Mouse (Mus musculus) heart, adult 8-10 months (tissue): ENCODE measurements around the gene Ciz1. TPM values are rescaled to one million over a fixed set of nuclear protein-coding genes. Genes with fewer than 3 reads are reported as not detected.
"Not testable (repeated sequence)": the region's sequence is repeated elsewhere in the genome, so short reads cannot be mapped to it uniquely, and the experiment has no call there.

ENCODE experiments used
- DNase-seq: peaks from one replicate; pipeline ENCODE4 v3.0.0; 2022; ENCODE audit warnings: low spot score
- total RNA-seq, 4 experiments: library from RNA; stranded (reverse); gene quantifications; 2 replicates each; pipeline ENCODE4 v1.2.4; 2022

Gene Ciz1
- total RNA-seq, 4 experiments from 2014 or later = 25.8 to 34.9 (median 28.0) TPM

GRCm38 (mm10) chr2:32344598-32345321 lies 7.4 kb upstream of the Ciz1 start:
- no peak for DNase-seq

- DNase-seq = no peak
These were observed 5.1 kb upstream of the Ciz1 start for GRCm38 (mm10) chr2:32347019-32347418.

DNA sequence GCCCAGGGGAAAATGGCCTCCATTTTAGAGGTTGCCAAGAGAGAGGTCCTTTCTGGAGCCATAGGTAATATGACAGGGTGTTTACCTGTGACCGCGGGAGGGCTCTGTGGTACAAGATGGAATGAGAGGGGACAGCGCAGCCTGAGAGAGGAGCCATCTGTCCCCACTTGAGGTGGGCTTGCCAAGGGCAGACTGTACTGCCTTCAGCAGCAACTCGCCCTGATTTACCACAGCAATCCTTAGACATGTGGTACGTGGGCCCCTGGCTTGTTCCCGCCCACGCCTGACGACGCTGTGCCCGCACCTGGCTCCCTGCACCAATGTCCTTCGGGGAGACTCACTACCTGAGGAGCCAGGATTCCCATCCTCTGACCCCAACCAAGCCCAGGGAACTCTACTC lies 3.8 kb upstream of the Ciz1 start:
- DNase-seq = no peak

DNA sequence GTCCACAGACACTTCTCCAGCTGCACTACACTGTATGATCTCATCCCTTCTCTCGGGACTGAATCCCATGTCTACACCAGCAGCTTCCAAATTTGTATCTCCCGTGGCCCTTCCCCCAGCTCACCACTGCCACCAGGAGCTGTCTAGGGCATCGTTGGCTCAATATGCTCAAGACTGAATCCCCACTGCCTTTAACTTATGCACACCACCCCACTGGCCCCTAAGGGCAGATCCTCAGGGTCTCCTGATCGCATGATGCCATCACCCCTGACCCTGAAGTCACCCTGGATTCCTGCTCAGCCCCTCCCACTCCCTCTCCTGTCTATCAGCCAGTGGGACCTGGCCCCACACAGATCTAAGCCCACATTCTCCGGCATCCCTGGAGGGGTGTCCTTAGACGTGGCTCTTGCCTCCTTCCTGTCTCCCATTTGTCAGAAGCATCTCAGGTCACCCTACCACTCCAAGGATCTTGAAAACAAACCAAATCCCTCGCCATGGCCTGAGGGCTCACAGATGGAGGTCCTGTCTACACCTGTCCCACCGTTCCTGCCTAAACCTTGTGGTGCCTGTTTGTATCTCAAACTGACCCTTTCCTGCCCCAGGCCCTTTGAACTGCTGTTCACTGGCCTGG lies 2.4 kb upstream of the Ciz1 start:
- DNase-seq = no peak

- no peak for DNase-seq
These were observed 1.6 kb upstream of the Ciz1 start for GRCm38 (mm10) chr2:32350471-32351051.

- no peak for DNase-seq
These were observed 611 bp upstream of the Ciz1 start for GRCm38 (mm10) chr2:32351471-32351961.

GRCm38 (mm10) chr2:32353007-32353542 lies 948 bp downstream of the Ciz1 start, which contains the start of gene Dnm1:
Gene Dnm1 (minus strand): TSS chr2:32353338.
- peak; percentile 85 for DNase-seq

DNA sequence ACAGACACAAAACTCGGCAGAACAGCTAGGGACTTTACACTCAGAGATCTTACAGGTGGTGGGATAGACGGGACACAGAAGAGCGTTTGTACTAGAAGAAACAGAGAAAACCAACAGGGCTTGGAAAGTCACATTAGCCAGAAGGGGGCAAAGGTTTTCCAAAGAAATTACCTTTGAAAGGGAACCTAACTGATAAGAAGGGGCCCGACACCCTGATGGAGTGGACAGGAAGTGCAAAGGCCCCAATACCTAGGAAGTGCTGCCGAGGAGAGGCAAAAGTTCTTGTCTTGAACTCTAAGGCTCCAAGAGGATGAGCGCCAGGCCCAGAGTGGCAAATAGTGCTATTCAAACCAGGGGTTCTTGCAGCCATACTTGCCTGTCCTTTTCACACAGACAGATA lies 1.7 kb downstream of the Ciz1 start:
- DNase-seq = no peak

- no peak for DNase-seq
These were observed 2.3 kb downstream of the Ciz1 start for GRCm38 (mm10) chr2:32354336-32354895.

- no peak for DNase-seq
These were observed 4.1 kb downstream of the Ciz1 start for GRCm38 (mm10) chr2:32356216-32356615.

DNA sequence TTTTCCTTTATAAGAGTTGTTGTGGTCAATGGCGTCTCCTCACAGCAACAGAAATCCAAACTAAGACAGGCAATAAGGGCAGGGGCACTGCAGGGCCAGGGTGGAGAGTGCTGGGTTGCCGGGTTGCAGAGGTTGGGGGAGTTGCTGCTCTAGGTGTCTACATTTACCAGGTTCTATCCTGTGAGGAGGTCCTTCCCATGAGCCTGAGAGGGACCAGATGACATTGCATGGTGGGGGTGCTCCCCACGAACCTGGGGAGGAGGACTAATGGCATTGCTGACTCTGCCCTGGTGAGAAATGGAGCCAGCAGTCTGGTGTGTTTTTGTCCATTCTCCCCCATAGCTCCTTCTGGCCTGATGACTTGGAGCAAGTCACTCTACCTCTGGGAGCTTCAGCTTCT lies 5.6 kb downstream of the Ciz1 start:
- DNase-seq = no peak

DNA sequence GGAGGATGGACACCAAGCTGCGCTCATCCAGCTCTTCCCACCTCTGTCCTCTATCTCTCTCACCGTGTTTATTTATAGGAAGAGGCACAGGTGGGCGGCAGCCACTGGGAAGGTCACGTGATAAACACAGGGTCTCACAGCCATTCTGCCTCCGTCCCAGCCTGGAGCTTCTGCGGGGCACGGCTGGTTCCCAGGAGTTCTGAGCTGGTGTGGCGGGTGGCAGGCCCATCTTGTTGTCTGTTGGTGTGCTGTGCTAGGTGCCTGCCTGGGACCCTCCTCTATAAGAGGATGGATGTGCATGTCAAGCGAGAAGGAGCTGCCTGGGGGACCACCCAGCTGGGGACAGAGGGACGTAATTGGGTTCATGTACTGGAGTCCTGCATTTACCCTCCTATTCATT lies 6.3 kb downstream of the Ciz1 start:
- DNase-seq = no peak

DNA sequence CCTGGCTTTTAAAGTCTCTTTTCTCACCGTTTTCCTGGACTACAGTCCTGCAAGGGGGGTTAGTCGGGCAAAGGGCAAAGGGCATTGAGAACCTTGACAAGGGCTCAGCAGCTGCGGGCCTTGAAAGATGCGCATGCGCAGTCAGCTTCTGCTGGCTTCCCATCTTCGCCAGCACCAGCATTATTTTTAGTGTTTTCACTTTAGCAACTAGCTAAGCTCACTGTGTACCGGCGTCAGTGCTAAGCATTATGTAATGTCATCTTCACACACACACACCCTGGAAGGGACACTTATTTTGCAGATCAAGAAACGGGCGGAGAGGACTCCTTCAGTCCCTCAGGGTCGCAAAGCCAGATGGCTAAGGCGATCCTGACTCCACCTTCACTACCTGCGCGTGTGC lies 8.6 kb downstream of the Ciz1 start:
- DNase-seq = peak; percentile 79

GRCm38 (mm10) chr2:32361437-32361836 lies 9.3 kb downstream of the Ciz1 start:
- DNase-seq = peak; percentile 56

DNA sequence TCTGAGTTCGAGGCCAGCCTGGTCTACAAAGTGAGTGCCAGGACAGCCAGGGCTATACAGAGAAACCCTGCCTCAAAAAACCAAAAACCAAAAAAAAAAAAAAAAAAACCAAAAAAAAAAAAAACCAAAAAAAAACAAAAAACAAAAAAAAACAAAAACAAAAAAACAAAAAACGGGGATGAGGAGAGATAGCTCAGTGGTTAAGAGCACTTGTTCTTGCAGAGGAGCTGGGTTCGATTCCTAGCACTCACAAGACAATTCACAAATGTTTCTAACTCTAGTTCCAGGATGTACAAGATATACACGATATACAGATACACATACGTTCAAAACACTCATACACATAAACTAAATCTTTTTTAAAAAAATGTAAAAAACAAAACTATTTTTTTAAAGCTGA lies 10.1 kb downstream of the Ciz1 start:
- not testable (repeated sequence) for DNase-seq

DNA sequence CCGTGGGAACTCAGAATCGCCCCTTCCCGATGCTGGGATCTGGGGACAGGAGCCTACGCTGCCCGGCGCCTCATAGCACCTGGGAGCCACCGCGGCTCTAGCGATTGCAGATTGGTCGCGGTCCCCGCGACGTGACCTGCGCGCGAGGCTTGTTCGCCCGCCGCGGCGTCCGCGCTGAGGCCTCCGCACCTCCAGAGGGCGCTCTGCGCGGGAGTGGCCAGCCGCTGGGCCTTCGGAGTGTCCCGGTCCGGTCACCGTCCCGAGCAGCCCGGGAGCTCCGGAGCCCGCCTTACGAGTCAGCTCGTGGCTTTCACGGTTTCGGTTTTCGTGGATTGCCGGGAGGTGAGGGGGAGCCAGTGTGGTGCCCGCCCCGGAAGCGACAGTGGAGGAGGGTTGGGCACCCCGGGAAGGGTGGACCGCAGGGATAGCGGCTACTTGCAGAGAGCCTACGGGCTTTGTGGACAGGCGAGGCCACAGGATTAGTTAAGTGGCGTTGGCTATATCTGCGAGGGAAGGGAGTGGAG lies 10.8 kb downstream of the Ciz1 start:
- peak; percentile 89 for DNase-seq

- peak; percentile 64 for DNase-seq
These were observed 11.4 kb downstream of the Ciz1 start for GRCm38 (mm10) chr2:32363376-32364106.

DNA sequence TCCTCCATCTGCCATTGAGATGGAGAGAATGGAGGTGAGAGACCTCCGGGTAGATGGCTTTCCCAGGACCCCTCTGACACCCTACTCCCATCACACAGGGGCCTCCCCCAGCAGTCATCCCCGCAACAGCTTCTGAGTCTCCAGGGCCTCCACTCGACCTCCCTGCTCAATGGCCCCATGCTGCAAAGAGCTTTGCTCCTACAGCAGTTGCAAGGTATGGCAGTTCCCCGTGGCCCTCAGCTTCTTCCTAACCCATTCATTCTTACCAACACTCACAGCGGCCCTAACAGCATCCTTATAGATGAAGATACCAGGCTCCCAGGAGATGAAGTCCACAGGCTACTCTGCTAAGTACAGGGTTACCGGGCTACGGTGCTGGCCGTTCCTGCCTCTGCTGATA lies 12.0 kb downstream of the Ciz1 start:
- DNase-seq = no peak

DNA sequence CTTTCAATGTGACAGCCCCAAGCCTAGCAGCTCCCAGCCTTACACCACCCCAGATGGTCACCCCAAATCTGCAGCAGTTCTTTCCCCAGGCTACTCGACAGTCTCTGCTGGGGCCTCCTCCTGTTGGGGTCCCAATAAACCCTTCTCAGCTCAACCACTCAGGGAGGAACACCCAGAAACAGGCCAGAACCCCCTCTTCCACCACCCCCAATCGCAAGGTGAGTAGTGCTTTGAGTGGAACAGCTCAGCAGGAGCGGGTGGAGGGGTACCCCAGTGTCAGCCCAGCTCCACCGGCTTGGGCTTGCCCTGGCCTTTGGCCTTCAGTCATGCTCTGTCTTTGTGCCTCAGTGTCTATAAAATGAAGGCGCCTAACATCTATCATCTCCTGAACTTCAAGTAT lies 15.2 kb downstream of the Ciz1 start:
- DNase-seq = no peak

- no peak for DNase-seq
These were observed 22.1 kb downstream of the Ciz1 start for GRCm38 (mm10) chr2:32374191-32374590.

- DNase-seq = no peak
These were observed 23.3 kb downstream of the Ciz1 start for GRCm38 (mm10) chr2:32375317-32375940.
